Mouse (Mus musculus) hindbrain, embryonic 13.5 days (tissue): ENCODE measurements around the gene Smap1. TPM values are rescaled to one million over a fixed set of nuclear protein-coding genes. Genes with fewer than 3 reads are reported as not detected.

Experiments used
- polyA plus RNA-seq: library from polyadenylated mRNA; unstranded; fragments of >200 nt; fragmentation: Nextera tagmentation; extraction: Ambion mirVana; gene quantifications from 2 replicates; pipeline ENCODE4 v1.2.1, GENCODE M21; 2015

The Smap1 gene
- polyA plus RNA-seq, 1 experiment from 2014 or later = 77.3 TPM

Other genes starting within 250 kb of the Smap1 start
- 13.8 and 16.0 TPM in 2 replicates for gene B3gat2, start 160.6 kb downstream of the Smap1 start, polyA plus RNA-seq
- gene Sdhaf4, start 83.3 kb upstream of the Smap1 start, polyA plus RNA-seq = 105 and 109 TPM in 2 replicates
- 31.3 and 31.5 TPM in 2 replicates for gene Fam135a, start 178.0 kb upstream of the Smap1 start, polyA plus RNA-seq